Mouse (Mus musculus): ENCODE data around the gene Gm10447. TPM values are rescaled to one million over a fixed set of nuclear protein-coding genes. Genes with fewer than 3 reads are reported as not detected.

Gm10447 gene
- polyA plus RNA-seq (2015; fragmentation: Nextera tagmentation; extraction: Ambion mirVana), result 0.12 TPM in 1 of 2 replicates, not detected in the other

GRCm38 (mm10) chr11:53456474-53457371, at the start of gene Gm10447, which contains the start of gene Shroom1:
Gene Gm10447 (minus strand): TSS chr11:53457110.
Gene Shroom1 (plus strand): TSS chr11:53457205.
- Histone ChIP-seq H3K9me3 (ENCODE audit: low read length) (no peaks in the 10 kb centered on the region), H3K9ac (replicated peaks; ENCODE audit: low read length) (peak within 1 kb of the TSS; percentile 70), H3K4me1 (ENCODE audit: insufficient read depth, low read length) (peaks cover 10% of the 10 kb centered on the region), H3K27ac (ENCODE audit: low read length) (no peak within 1 kb of the TSS), H3K4me2 (replicated peaks; ENCODE audit: low read depth, low read length) (peak within 1 kb of the TSS; percentile 92), H3K27me3 (ENCODE audit: insufficient read depth, low read length) (0 out of 2 replicates have a peak, but pooled peaks cover 6% of the 10 kb centered on the region), H3K4me3 (ENCODE audit: low read length) (peak within 1 kb of the TSS; percentile 62), H3K36me3 (ENCODE audit: insufficient read depth, low read length) (no peaks in the 10 kb centered on the region)
- WGBS, result 2% methylated on average over 41 of the region's 42 CpGs
- ATAC-seq (ENCODE audit: low FRiP score, low TSS enrichment), result peak; percentile 87

- Histone ChIP-seq H3K4me2 (replicated peaks; ENCODE audit: low read depth, low read length) (no peak overlapping the region), H3K4me1 (ENCODE audit: insufficient read depth, low read length) (peaks cover 6% of the 10 kb centered on the region; the same call in 1 of the 2 replicates), H3K27ac (ENCODE audit: low read length) (no peak overlapping the region), H3K27me3 (ENCODE audit: insufficient read depth, low read length) (no peaks in the 10 kb centered on the region), H3K4me3 (ENCODE audit: low read length) (no peak overlapping the region), H3K9ac (replicated peaks; ENCODE audit: low read length) (no peak overlapping the region), H3K36me3 (ENCODE audit: insufficient read depth, low read length) (no peaks in the 10 kb centered on the region), H3K9me3 (ENCODE audit: low read length) (no peaks in the 10 kb centered on the region)
- ATAC-seq (ENCODE audit: low FRiP score, low TSS enrichment), result no peak
- 75% methylated on average over 5 of the region's 5 CpGs for WGBS
These were observed 48.2 kb upstream of the Gm10447 start for GRCm38 (mm10) chr11:53505026-53505663.

- peaks cover 6% of the 10 kb centered on the region; the same call in 1 of the 2 replicates for H3K4me1 ChIP-seq (ENCODE audit: insufficient read depth, low read length)
- no peak overlapping the region for H3K4me3 ChIP-seq (ENCODE audit: low read length)
- no peak overlapping the region for H3K4me2 ChIP-seq (replicated peaks; ENCODE audit: low read depth, low read length)
- H3K9me3 ChIP-seq (ENCODE audit: low read length), result no peaks in the 10 kb centered on the region
- no peak for ATAC-seq (ENCODE audit: low FRiP score, low TSS enrichment)
- H3K27me3 ChIP-seq (ENCODE audit: insufficient read depth, low read length), result no peaks in the 10 kb centered on the region
- 84% methylated on average over 8 of the region's 8 CpGs for WGBS
- H3K27ac ChIP-seq (ENCODE audit: low read length), result no peak overlapping the region
- H3K9ac ChIP-seq (replicated peaks; ENCODE audit: low read length), result no peak overlapping the region
- H3K36me3 ChIP-seq (ENCODE audit: insufficient read depth, low read length), result no peaks in the 10 kb centered on the region
These were observed 47.5 kb upstream of the Gm10447 start for GRCm38 (mm10) chr11:53504376-53504775.

- Histone ChIP-seq H3K36me3 (ENCODE audit: insufficient read depth, low read length) (no peaks in the 10 kb centered on the region), H3K27ac (ENCODE audit: low read length) (no peak overlapping the region), H3K9ac (replicated peaks; ENCODE audit: low read length) (no peak overlapping the region), H3K27me3 (ENCODE audit: insufficient read depth, low read length) (no peaks in the 10 kb centered on the region), H3K4me2 (replicated peaks; ENCODE audit: low read depth, low read length) (no peak overlapping the region), H3K4me3 (ENCODE audit: low read length) (no peak overlapping the region), H3K9me3 (ENCODE audit: low read length) (no peaks in the 10 kb centered on the region), H3K4me1 (ENCODE audit: insufficient read depth, low read length) (peaks cover 6% of the 10 kb centered on the region; the same call in 1 of the 2 replicates)
- WGBS, result 83% methylated on average over 5 of the region's 5 CpGs
- no peak for ATAC-seq (ENCODE audit: low FRiP score, low TSS enrichment)
These were observed 46.8 kb upstream of the Gm10447 start for GRCm38 (mm10) chr11:53503738-53504137.

- H3K4me3 ChIP-seq (ENCODE audit: low read length), result no peak overlapping the region
- H3K27ac ChIP-seq (ENCODE audit: low read length), result no peak overlapping the region
- H3K9ac ChIP-seq (replicated peaks; ENCODE audit: low read length), result no peak overlapping the region
- H3K4me2 ChIP-seq (replicated peaks; ENCODE audit: low read depth, low read length), result no peak overlapping the region
- 75% methylated on average over 8 of the region's 8 CpGs for WGBS
- H3K36me3 ChIP-seq (ENCODE audit: insufficient read depth, low read length), result no peaks in the 10 kb centered on the region
- H3K27me3 ChIP-seq (ENCODE audit: insufficient read depth, low read length), result no peaks in the 10 kb centered on the region
- no peak for ATAC-seq (ENCODE audit: low FRiP score, low TSS enrichment)
- H3K4me1 ChIP-seq (ENCODE audit: insufficient read depth, low read length), result peaks cover 6% of the 10 kb centered on the region; the same call in 1 of the 2 replicates
- H3K9me3 ChIP-seq (ENCODE audit: low read length), result no peaks in the 10 kb centered on the region
These were observed 45.3 kb upstream of the Gm10447 start for GRCm38 (mm10) chr11:53502039-53502765.

- peak; percentile 71 for ATAC-seq (ENCODE audit: low FRiP score, low TSS enrichment)
- Histone ChIP-seq H3K9me3 (ENCODE audit: low read length) (no peaks in the 10 kb centered on the region), H3K4me3 (ENCODE audit: low read length) (no peak overlapping the region), H3K27me3 (ENCODE audit: insufficient read depth, low read length) (no peaks in the 10 kb centered on the region), H3K4me1 (ENCODE audit: insufficient read depth, low read length) (peaks cover 13% of the 10 kb centered on the region), H3K4me2 (replicated peaks; ENCODE audit: low read depth, low read length) (peak overlapping the region; percentile 42), H3K27ac (ENCODE audit: low read length) (no peak overlapping the region), H3K9ac (replicated peaks; ENCODE audit: low read length) (no peak overlapping the region), H3K36me3 (ENCODE audit: insufficient read depth, low read length) (no peaks in the 10 kb centered on the region)
- 13% methylated on average over 11 of the region's 11 CpGs for whole genome bisulfite sequencing
These were observed 43.7 kb upstream of the Gm10447 start for GRCm38 (mm10) chr11:53500569-53500968.

- no peaks in the 10 kb centered on the region for H3K36me3 ChIP-seq (ENCODE audit: insufficient read depth, low read length)
- 82% methylated on average over 6 of the region's 6 CpGs for WGBS
- H3K4me2 ChIP-seq (replicated peaks; ENCODE audit: low read depth, low read length), result no peak overlapping the region
- H3K4me3 ChIP-seq (ENCODE audit: low read length), result no peak overlapping the region
- no peak overlapping the region for H3K27ac ChIP-seq (ENCODE audit: low read length)
- H3K9me3 ChIP-seq (ENCODE audit: low read length), result no peaks in the 10 kb centered on the region
- ATAC-seq (ENCODE audit: low FRiP score, low TSS enrichment), result no peak
- no peaks in the 10 kb centered on the region for H3K27me3 ChIP-seq (ENCODE audit: insufficient read depth, low read length)
- peaks cover 18% of the 10 kb centered on the region for H3K4me1 ChIP-seq (ENCODE audit: insufficient read depth, low read length)
- no peak overlapping the region for H3K9ac ChIP-seq (replicated peaks; ENCODE audit: low read length)
These were observed 40.0 kb upstream of the Gm10447 start for GRCm38 (mm10) chr11:53496946-53497345.

GRCm38 (mm10) chr11:53495417-53495816, 38.5 kb upstream of the Gm10447 start:
- no peak overlapping the region for H3K9ac ChIP-seq (replicated peaks; ENCODE audit: low read length)
- 29% methylated on average over 6 of the region's 6 CpGs for WGBS
- H3K9me3 ChIP-seq (ENCODE audit: low read length), result no peaks in the 10 kb centered on the region
- no peak overlapping the region for H3K4me2 ChIP-seq (replicated peaks; ENCODE audit: low read depth, low read length)
- H3K36me3 ChIP-seq (ENCODE audit: insufficient read depth, low read length), result no peaks in the 10 kb centered on the region
- ATAC-seq (ENCODE audit: low FRiP score, low TSS enrichment), result no peak
- peak overlapping the region; percentile 31; the same call in 1 of the 2 replicates for H3K27ac ChIP-seq (ENCODE audit: low read length)
- peaks cover 16% of the 10 kb centered on the region for H3K4me1 ChIP-seq (ENCODE audit: insufficient read depth, low read length)
- no peaks in the 10 kb centered on the region for H3K27me3 ChIP-seq (ENCODE audit: insufficient read depth, low read length)
- no peak overlapping the region for H3K4me3 ChIP-seq (ENCODE audit: low read length)

GRCm38 (mm10) chr11:53493243-53493955, 36.5 kb upstream of the Gm10447 start:
- ATAC-seq (ENCODE audit: low FRiP score, low TSS enrichment), result peak; percentile 31; the same call in 1 of the 2 replicates
- Histone ChIP-seq H3K9me3 (ENCODE audit: low read length) (no peaks in the 10 kb centered on the region; the same call in 1 of the 2 replicates), H3K36me3 (ENCODE audit: insufficient read depth, low read length) (no peaks in the 10 kb centered on the region), H3K27ac (ENCODE audit: low read length) (no peak overlapping the region), H3K9ac (replicated peaks; ENCODE audit: low read length) (no peak overlapping the region), H3K27me3 (ENCODE audit: insufficient read depth, low read length) (no peaks in the 10 kb centered on the region), H3K4me3 (ENCODE audit: low read length) (no peak overlapping the region), H3K4me1 (ENCODE audit: insufficient read depth, low read length) (peaks cover 14% of the 10 kb centered on the region), H3K4me2 (replicated peaks; ENCODE audit: low read depth, low read length) (no peak overlapping the region)
- WGBS, result 24% methylated on average over 3 of the region's 3 CpGs

All from kidney, embryonic 16.5 days (tissue).